Mouse (Mus musculus): ENCODE measurements around the gene Hax1.

- TF ChIP-seq ZNF384 (IDR thresholded peaks at IDR 0.05; ENCODE audit: low read depth, low read length) (no peak), ZC3H11A (IDR thresholded peaks at IDR 0.05; ENCODE audit: borderline replicate concordance, low read depth, low read length) (no peak), CHD2 (IDR thresholded peaks at IDR 0.05; ENCODE audit: low read depth, low read length) (no peak)
Observed at GRCm38 (mm10) chr3:89997791-89998495, 637 bp downstream of the Hax1 start.

All from ES-E14 (cell line).